Mouse (Mus musculus) embryo, embryonic 10 days (tissue): ENCODE results near the gene Cfap298.

Experiments
- DNase-seq: peaks from one replicate; pipeline ENCODE4 v3.0.0-alpha.2; 2015; ENCODE audit warnings: low spot score

Cfap298 gene

GRCm38 (mm10) chr16:90911766-90912165 is 23.1 kb downstream of the Cfap298 start:
- DNase-seq: no peak

- DNase-seq: no peak
Observed at GRCm38 (mm10) chr16:90910855-90911533, 23.9 kb downstream of the Cfap298 start.

- DNase-seq: no peak
Observed at GRCm38 (mm10) chr16:90907250-90907649, 27.7 kb downstream of the Cfap298 start.

GRCm38 (mm10) chr16:90903300-90903699 is 31.6 kb downstream of the Cfap298 start:
- DNase-seq: no peak

GRCm38 (mm10) chr16:90901364-90901763 is 33.5 kb downstream of the Cfap298 start:
- no peak for DNase-seq

- DNase-seq: peak; percentile 52
Observed at GRCm38 (mm10) chr16:90899498-90899897, 35.4 kb downstream of the Cfap298 start.

GRCm38 (mm10) chr16:90897651-90898050 is 37.3 kb downstream of the Cfap298 start:
- DNase-seq: no peak

- DNase-seq: no peak
Observed at GRCm38 (mm10) chr16:90893792-90894191, 41.1 kb downstream of the Cfap298 start.

GRCm38 (mm10) chr16:90893019-90893418 is 41.9 kb downstream of the Cfap298 start:
- no peak for DNase-seq

- no peak for DNase-seq
Observed at GRCm38 (mm10) chr16:90892081-90892480, 42.8 kb downstream of the Cfap298 start.

GRCm38 (mm10) chr16:90891601-90892000 is 43.3 kb downstream of the Cfap298 start:
- DNase-seq: no peak

- DNase-seq: no peak
Observed at GRCm38 (mm10) chr16:90890683-90891082, 44.2 kb downstream of the Cfap298 start.

- no peak for DNase-seq
Observed at GRCm38 (mm10) chr16:90885781-90886565, 48.9 kb downstream of the Cfap298 start.

GRCm38 (mm10) chr16:90885351-90885750 is 49.6 kb downstream of the Cfap298 start:
- no peak for DNase-seq

GRCm38 (mm10) chr16:90882501-90882977 is 52.4 kb downstream of the Cfap298 start:
- no peak for DNase-seq

- no peak for DNase-seq
Observed at GRCm38 (mm10) chr16:90878135-90878860, 56.6 kb downstream of the Cfap298 start.
